Mouse (Mus musculus): Measurements from ENCODE around the gene Timeless. TPM values are rescaled to one million over a fixed set of nuclear protein-coding genes. Genes with fewer than 3 reads are reported as not detected.
"Not testable (repeated sequence)": the region's sequence is repeated elsewhere in the genome, so short reads cannot be mapped to it uniquely, and the experiment has no call there.

Gene Timeless
- total RNA-seq, 2 experiments from 2014 or later, result 70.5 to 71.4 TPM

- ATAC-seq (replicated peaks; ENCODE audit: poor library complexity, severe bottlenecking), result peak; percentile 60
Observed at GRCm38 (mm10) chr10:128250565-128250964, 18.7 kb downstream of the Timeless start.

DNA sequence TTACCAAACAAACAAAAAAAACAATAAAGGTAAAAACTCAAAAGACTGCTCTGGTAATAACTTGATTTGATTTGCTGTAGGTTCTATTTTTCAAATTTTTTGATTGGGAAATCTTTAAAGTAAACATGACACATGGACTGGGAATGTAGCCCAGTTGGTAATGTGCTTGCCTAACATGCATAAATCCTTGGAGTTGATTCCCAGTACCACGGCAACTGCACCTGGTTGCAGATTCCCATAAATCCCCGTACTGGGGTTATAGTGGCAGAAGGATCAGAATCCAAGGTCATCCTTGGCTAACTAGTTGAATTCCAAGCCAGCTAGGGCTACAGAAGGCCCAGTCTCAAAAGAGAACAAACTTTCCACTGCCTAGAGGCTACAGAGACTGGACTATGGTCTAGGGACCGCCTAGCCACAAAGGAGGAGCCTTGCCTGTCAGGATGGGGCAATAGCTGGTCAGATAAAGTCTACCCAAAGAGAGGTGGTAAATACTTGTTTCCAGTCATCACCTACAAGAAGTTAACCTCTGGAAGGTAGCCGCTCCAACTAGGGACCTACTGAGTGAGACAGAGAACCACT lies 21.9 kb downstream of the Timeless start, which contains the start of gene Apon:
TSS of gene Apon (plus strand) at position 420 of the 579 bp plus-strand sequence.
- no peak for ATAC-seq (replicated peaks; ENCODE audit: poor library complexity, severe bottlenecking)

- ATAC-seq (replicated peaks; ENCODE audit: poor library complexity, severe bottlenecking), result no peak
Observed at GRCm38 (mm10) chr10:128255925-128256324, 24.1 kb downstream of the Timeless start.

GRCm38 (mm10) chr10:128256328-128256727 lies 24.5 kb downstream of the Timeless start:
- no peak for ATAC-seq (replicated peaks; ENCODE audit: poor library complexity, severe bottlenecking)

- peak; percentile 97 for ATAC-seq (replicated peaks; ENCODE audit: poor library complexity, severe bottlenecking)
Observed at GRCm38 (mm10) chr10:128258953-128259352, 27.1 kb downstream of the Timeless start.

- ATAC-seq (replicated peaks; ENCODE audit: poor library complexity, severe bottlenecking), result no peak
Observed at GRCm38 (mm10) chr10:128259946-128260345, 28.1 kb downstream of the Timeless start.

DNA sequence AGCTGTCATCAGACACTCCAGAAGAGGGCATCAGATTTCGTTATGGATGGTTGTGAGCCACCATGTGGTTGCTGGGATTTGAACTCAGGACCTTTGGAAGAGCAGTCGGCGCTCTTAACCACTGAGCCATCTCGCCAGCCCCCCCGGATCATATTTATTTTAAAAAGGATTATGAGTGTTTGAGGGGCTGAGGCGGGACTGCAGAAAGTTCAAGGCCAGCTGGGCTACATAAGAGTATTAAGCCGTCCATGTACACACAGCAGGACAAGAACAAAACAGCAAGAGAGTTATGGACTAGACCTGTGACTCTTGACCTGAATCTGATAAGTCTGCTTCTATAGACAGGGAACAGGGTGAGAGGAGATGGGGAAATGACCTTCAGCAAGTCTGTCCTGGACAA lies 28.5 kb downstream of the Timeless start:
- ATAC-seq (replicated peaks; ENCODE audit: poor library complexity, severe bottlenecking), result not testable (repeated sequence)

- ATAC-seq (replicated peaks; ENCODE audit: poor library complexity, severe bottlenecking), result no peak
Observed at GRCm38 (mm10) chr10:128262300-128262699, 30.4 kb downstream of the Timeless start.

DNA sequence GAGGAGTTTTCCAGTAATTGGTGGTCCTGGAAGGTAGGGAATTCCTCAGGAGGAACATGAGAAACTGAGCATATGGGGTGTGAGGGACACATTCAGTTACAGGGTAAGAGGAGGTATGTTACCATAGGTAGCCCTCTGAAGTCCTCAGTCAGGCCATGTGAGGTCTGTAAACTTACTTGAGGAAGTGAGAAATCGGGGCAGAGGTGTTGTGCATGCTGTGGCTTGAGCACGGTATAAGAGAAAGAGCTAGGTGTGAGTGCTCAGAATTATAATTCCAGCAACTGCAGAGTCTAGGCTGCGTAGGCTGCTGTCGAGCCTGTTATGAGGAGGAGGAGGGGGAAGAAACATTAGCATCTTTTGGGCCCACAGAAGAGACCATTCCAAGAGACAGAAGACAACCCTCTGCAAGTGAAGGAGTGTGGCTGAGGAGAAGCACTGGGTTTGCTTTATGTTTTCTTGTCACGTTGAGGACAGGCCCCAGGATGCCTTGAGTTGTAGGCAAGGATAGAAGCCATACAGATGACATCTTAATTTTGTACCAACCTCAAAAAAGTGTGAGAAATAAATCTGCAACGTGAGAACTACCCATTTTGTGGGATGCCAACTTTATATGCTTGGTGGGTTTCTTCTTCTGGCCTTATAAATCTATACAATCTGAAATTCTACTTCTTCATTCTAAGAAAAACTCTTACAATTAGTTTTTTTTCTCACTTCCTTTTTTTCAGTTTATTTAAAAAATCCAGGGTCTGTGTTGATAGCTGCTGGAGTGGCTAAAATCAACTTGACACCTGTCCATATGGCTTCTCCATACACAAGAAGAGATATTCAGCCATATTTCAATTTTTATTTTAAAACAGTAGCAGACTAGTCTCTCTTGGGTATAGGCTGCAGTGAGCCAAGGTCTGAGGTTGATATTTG lies 31.8 kb downstream of the Timeless start:
- ATAC-seq (replicated peaks; ENCODE audit: poor library complexity, severe bottlenecking), result peak; percentile 34

DNA sequence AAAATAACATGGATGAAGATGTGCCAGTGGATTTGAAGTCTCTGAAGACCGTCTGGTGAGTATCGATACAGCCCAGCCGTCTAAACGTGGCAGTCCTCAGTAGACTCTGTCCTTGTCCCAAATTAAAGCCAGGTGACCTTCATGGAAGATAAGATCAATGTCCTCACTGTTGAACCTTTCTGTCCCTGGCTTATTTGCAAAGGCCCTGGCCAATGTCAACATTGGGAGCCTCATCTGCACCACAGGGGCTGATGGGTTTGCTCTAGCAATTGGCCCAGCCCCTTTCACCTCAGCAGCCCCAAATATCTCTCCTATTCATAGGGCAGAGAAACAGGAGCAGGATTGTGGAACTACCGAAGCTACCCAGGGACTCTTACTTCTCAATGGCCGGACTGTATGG lies 36.5 kb downstream of the Timeless start, which contains the start of gene Apof:
TSS of gene Apof (plus strand) at position 301 of the 400 bp plus-strand sequence.
- ATAC-seq (replicated peaks; ENCODE audit: poor library complexity, severe bottlenecking), result no peak

DNA sequence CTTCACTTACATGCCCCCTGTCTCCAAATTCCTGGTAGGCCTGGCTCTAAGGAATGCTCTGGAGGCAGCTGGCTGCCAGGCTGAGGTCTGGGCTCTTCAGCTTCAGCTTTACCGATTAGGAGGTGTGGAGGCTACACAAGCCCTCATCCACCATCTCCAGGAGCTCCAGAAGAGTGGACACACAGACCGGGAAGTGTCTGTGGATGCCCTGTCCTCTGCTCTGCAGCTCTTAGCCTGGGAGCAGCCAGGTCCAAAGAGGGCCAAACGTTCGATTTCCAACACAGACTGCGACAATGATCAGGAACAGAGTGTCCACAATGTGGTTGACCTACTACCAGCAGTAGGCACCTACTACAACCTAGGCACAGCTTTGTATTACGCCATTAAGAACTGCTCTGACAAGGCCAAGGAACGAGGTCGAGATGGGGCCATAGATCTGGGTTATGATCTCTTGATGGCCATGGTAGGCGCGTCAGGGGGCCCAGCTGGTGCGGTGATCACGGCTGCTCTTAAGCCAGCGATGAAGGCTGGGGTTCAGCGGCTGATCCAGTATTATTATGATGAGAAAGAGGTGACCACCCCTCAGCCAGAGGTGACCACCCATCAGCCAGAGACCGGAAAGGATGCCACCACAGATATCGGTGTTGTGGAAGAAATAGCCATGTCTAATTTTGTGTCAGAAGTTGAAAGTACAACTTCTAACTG lies 37.5 kb downstream of the Timeless start:
- no peak for ATAC-seq (replicated peaks; ENCODE audit: poor library complexity, severe bottlenecking)

DNA sequence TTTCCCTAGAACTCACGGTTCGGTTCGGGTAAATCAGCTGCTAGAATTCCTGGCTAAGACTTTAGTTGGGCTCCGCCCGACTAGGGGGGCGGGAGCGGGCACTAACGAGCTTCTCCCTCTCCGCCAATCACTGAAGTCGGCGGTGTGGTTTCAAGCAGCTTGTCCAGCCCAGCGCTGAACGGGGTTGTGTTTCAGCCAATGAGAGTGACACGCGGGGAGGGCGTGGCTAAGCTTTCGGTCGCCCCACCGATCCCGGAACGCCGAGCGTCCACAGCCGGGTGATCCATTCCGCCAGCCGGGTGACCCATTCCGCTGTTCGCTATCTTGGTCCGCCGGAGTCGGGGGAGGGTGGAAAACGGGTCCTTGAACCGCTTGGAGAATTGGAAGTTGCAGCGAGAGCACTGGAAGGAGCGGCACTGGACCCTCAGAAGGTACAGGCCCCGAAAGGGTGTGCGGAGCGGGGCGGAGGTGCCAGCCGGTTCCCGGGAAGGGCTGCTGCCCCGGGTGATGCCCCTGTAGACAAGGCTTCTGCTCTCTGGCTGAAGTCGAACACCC lies 38.5 kb downstream of the Timeless start, which contains the start of gene Stat2:
TSS of gene Stat2 (plus strand) at position 273 of the 555 bp plus-strand sequence.
- ATAC-seq (replicated peaks; ENCODE audit: poor library complexity, severe bottlenecking), result peak; percentile 98

DNA sequence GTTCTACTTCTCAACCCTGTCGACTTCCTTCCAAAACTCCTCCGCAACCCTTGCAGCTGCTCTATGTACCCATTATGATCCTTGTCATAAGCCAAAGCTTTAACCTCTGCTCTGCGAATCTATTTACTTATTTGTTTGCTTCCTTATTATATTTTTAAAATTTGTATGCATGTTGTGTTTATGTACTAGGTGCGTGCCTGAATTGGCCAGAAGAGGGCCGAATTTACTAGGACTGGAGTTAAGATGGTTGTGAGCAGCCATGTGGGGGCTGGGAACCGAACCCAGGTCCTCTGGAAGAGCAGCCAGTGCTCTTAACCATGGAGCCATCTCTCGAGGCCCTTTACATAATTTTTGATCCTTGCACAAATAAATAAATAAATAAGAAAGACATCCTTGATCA lies 39.0 kb downstream of the Timeless start:
- no peak for ATAC-seq (replicated peaks; ENCODE audit: poor library complexity, severe bottlenecking)

GRCm38 (mm10) chr10:128271883-128272282 lies 40.0 kb downstream of the Timeless start:
- no peak for ATAC-seq (replicated peaks; ENCODE audit: poor library complexity, severe bottlenecking)

DNA sequence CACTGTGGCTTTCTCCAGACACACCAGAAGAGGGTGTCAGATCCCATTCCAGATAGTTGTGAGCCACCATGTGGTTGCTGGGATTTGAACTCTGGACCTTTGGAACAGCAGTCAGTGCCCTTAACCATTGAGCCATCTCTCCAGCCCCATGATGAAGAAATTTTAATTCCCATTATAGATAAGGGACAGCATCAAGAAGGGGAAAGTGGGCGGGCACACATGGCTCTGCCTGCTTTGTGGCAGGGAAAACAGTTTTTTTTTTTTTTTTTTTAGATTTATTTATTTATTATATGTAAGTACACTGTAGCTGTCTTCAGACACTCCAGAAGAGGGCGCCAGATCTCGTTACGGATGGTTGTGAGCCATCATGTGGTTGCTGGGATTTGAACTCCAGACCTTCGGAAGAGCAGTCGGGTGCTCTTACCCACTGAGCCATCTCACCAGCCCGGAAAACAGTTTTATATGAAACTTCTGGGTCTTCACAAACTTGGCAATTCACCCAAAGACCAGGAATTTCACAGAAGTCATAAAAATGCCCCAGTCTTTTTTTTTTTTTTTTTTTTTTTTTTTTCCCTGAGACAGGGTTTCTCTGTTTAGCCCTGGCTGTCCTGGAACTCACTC lies 41.1 kb downstream of the Timeless start:
- ATAC-seq (replicated peaks; ENCODE audit: poor library complexity, severe bottlenecking), result not testable (repeated sequence)

- not testable (repeated sequence) for ATAC-seq (replicated peaks; ENCODE audit: poor library complexity, severe bottlenecking)
Observed at GRCm38 (mm10) chr10:128275374-128275773, 43.5 kb downstream of the Timeless start.

GRCm38 (mm10) chr10:128278158-128278557 lies 46.3 kb downstream of the Timeless start:
- no peak for ATAC-seq (replicated peaks; ENCODE audit: poor library complexity, severe bottlenecking)

- ATAC-seq (replicated peaks; ENCODE audit: poor library complexity, severe bottlenecking), result no peak
Observed at GRCm38 (mm10) chr10:128280943-128281342, 49.1 kb downstream of the Timeless start.

GRCm38 (mm10) chr10:128281682-128282081 lies 49.8 kb downstream of the Timeless start:
- no peak for ATAC-seq (replicated peaks; ENCODE audit: poor library complexity, severe bottlenecking)

- ATAC-seq (replicated peaks; ENCODE audit: poor library complexity, severe bottlenecking), result no peak
Observed at GRCm38 (mm10) chr10:128282886-128283450, 51.1 kb downstream of the Timeless start.
